Mouse (Mus musculus) liver, embryonic 13.5 days (tissue): ENCODE data around the gene Gm9913. TPM values are rescaled to one million over a fixed set of nuclear protein-coding genes. Genes with fewer than 3 reads are reported as not detected.
A peak's percentile ranks its signal among the peaks of the same experiment; 100 is the strongest.

ENCODE experiments used
- ATAC-seq: fragments of 200-750 bp; cut with Nextera tagmentation; 2 replicates; pipeline ENCODE4 v1.8.0; 2017; ENCODE audit warnings: low read depth, mild to moderate bottlenecking, moderate number of reproducible peaks, moderate library complexity
- DNase-seq: peaks from one replicate; pipeline ENCODE4 v3.0.0; 2022
- H3K27ac ChIP-seq: fragments of 300-500 bp; sonication (generic); 2 replicates; pipeline ENCODE4 v1.5.1; 2015; ENCODE audit warnings: moderate library complexity, mild to moderate bottlenecking, inconsistent platforms
- H3K27me3 ChIP-seq: fragments of 300-500 bp; sonication (generic); 2 replicates; pipeline ENCODE4 v1.6.1; 2015; ENCODE audit warnings: mild to moderate bottlenecking, inconsistent platforms
- H3K36me3 ChIP-seq: fragments of 300-500 bp; sonication (generic); 2 replicates; pipeline ENCODE4 v1.6.1; 2015; ENCODE audit warnings: mild to moderate bottlenecking, inconsistent platforms
- H3K4me1 ChIP-seq: fragments of 300-500 bp; sonication (generic); replicated peaks from 2 replicates; pipeline ENCODE4 v1.6.1; 2015; ENCODE audit warnings: inconsistent platforms
- H3K4me2 ChIP-seq: fragments of 300-500 bp; sonication (generic); 2 replicates; pipeline ENCODE4 v1.6.1; 2015; ENCODE audit warnings: inconsistent platforms, mild to moderate bottlenecking, moderate library complexity
- H3K4me3 ChIP-seq: fragments of 300-500 bp; sonication (generic); replicated peaks from 2 replicates; pipeline ENCODE4 v1.5.1; 2015; ENCODE audit warnings: mild to moderate bottlenecking, inconsistent platforms
- H3K9ac ChIP-seq: fragments of 300-500 bp; sonication (generic); 2 replicates; pipeline ENCODE4 v1.6.1; 2015; ENCODE audit warnings: mild to moderate bottlenecking, inconsistent platforms
- H3K9me3 ChIP-seq: fragments of 300-500 bp; sonication (generic); replicated peaks from 2 replicates; pipeline ENCODE4 v1.6.1; 2016; ENCODE audit warnings: inconsistent platforms
- WGBS: fragments of 180-500 bp; shearing (Covaris S2); methylation state at CpG from one replicate; pipeline ENCODE4 v1.1.7; 2015; ENCODE audit not compliant: insufficient replicate concordance; 5-methylcytosine and 5-hydroxymethylcytosine counted together
- polyA plus RNA-seq: library from polyadenylated mRNA; unstranded; fragments of >200 nt; fragmentation: Nextera tagmentation; extraction: Ambion mirVana; gene quantifications from 2 replicates; pipeline ENCODE4 v1.2.1, GENCODE M21; 2015

Gene Gm9913
- polyA plus RNA-seq, 1 experiment from 2014 or later, result not detected

DNA sequence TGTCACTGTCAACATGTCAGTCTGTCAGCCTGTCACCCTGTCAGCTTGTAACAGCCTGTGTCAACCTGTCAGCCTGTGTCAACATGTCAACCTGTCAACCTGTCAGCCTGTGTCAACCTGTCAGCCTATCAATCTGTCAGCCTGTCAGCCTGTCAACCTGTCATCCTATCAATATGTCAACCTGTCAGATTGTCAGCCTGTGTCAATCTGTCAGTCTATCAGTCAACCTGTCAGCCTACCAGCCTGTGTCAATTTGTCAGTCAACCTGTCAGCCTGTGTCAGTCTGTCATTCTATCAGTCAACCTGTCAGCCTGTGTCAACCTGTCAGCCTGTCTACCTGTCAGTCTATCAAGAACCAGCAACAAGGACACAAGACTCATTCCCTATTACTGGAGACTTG, 3.4 kb upstream of the Gm9913 start:
- no peak for DNase-seq
- Histone ChIP-seq H3K27ac (no peak overlapping the region), H3K9ac (no peak overlapping the region), H3K4me3 (no peak overlapping the region), H3K9me3 (no peaks in the 10 kb centered on the region), H3K4me1 (peaks cover under 1% of the 10 kb centered on the region), H3K36me3 (no peaks in the 10 kb centered on the region), H3K4me2 (no peak overlapping the region), H3K27me3 (peaks cover 33% of the 10 kb centered on the region)
- no peak for ATAC-seq

- Histone ChIP-seq H3K36me3 (no peaks in the 10 kb centered on the region), H3K9me3 (no peaks in the 10 kb centered on the region), H3K4me3 (peak overlapping the region; percentile 48), H3K27me3 (peaks cover 67% of the 10 kb centered on the region), H3K27ac (no peak overlapping the region), H3K4me1 (peaks cover 4% of the 10 kb centered on the region), H3K9ac (peak overlapping the region; percentile 1; the same call in 1 of the 2 replicates), H3K4me2 (peak overlapping the region; percentile 52)
- DNase-seq, result no peak
- WGBS, result 1% methylated on average over 48 of the region's 48 CpGs
- 0 out of 2 replicates have a peak, but pooled peaks have one; percentile 20 for ATAC-seq
Measured at GRCm38 (mm10) chr2:125505746-125506315, 942 bp downstream of the Gm9913 start.

GRCm38 (mm10) chr2:125506316-125507054, 1.6 kb downstream of the Gm9913 start:
- no peak for DNase-seq
- H3K9ac ChIP-seq, result 0 out of 2 replicates have a peak overlapping the region, but pooled peaks have one; percentile 1
- H3K9me3 ChIP-seq, result no peaks in the 10 kb centered on the region
- H3K4me2 ChIP-seq, result peak overlapping the region; percentile 52
- H3K27ac ChIP-seq, result no peak overlapping the region
- peak overlapping the region; percentile 48 for H3K4me3 ChIP-seq
- peaks cover 67% of the 10 kb centered on the region for H3K27me3 ChIP-seq
- 6% methylated on average over 37 of the region's 37 CpGs for WGBS
- ATAC-seq, result no peak
- H3K4me1 ChIP-seq, result peaks cover 4% of the 10 kb centered on the region
- H3K36me3 ChIP-seq, result no peaks in the 10 kb centered on the region

- H3K4me3 ChIP-seq, result peak within 1 kb of the TSS; percentile 48; the same call in 1 of the 2 replicates
- H3K9me3 ChIP-seq, result no peaks in the 10 kb centered on the region
- DNase-seq (no peak), ATAC-seq (no peak)
- peaks cover 4% of the 10 kb centered on the region for H3K4me1 ChIP-seq
- 66% methylated on average over 4 of the region's 4 CpGs for WGBS
- peaks cover 64% of the 10 kb centered on the region for H3K27me3 ChIP-seq
- H3K4me2 ChIP-seq, result peak within 1 kb of the TSS; percentile 52
- H3K9ac ChIP-seq, result no peak within 1 kb of the TSS
- no peak within 1 kb of the TSS for H3K27ac ChIP-seq
- H3K36me3 ChIP-seq, result no peaks in the 10 kb centered on the region
Measured at GRCm38 (mm10) chr2:125507893-125508292, 3.0 kb downstream of the Gm9913 start, which contains the start of gene Fbn1. Fbn1 (minus strand) TSS chr2:125507993.

GRCm38 (mm10) chr2:125508381-125508780, 3.5 kb downstream of the Gm9913 start:
- 73% methylated on average over 5 of the region's 5 CpGs for WGBS

DNA sequence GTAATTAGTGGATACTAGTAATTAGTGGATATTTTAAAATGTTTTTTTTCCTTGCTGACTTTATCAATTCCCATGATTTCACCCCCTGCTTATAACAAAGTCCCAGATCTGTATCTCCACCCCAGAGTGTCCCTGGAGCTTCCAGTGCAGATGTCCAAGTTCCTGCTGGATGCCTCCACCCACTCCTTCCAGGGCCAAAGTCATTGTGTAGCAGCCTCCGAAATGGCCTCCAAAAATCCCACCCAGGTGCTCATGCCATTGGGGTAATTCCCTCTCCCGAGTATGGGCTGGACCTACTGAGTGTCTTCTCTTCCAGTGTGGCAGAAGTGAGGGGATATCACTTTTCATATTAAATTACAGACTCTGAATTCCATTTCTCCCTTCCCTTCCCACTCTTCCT, 5.9 kb downstream of the Gm9913 start:
- H3K4me2 ChIP-seq, result no peak overlapping the region
- H3K9ac ChIP-seq, result no peak overlapping the region
- WGBS, result 61% methylated on average over 2 of the region's 2 CpGs
- no peak overlapping the region for H3K27ac ChIP-seq
- H3K36me3 ChIP-seq, result no peaks in the 10 kb centered on the region
- H3K4me1 ChIP-seq, result peaks cover 12% of the 10 kb centered on the region
- H3K9me3 ChIP-seq, result no peaks in the 10 kb centered on the region
- H3K27me3 ChIP-seq, result peaks cover 49% of the 10 kb centered on the region
- no peak overlapping the region for H3K4me3 ChIP-seq
- DNase-seq (no peak), ATAC-seq (no peak)

More at GRCm38 (mm10) chr2:125508381-125508780, 3.5 kb downstream of the Gm9913 start:
- H3K36me3 ChIP-seq, result no peaks in the 10 kb centered on the region
- H3K9ac ChIP-seq, result no peak overlapping the region
- H3K4me2 ChIP-seq, result no peak overlapping the region
- ATAC-seq (no peak), DNase-seq (no peak)
- peaks cover 4% of the 10 kb centered on the region for H3K4me1 ChIP-seq
- H3K27ac ChIP-seq, result no peak overlapping the region
- H3K27me3 ChIP-seq, result peaks cover 61% of the 10 kb centered on the region
- no peak overlapping the region for H3K4me3 ChIP-seq
- no peaks in the 10 kb centered on the region for H3K9me3 ChIP-seq

GRCm38 (mm10) chr2:125511898-125512297, 7.0 kb downstream of the Gm9913 start:
- no peak for ATAC-seq
- Histone ChIP-seq H3K4me1 (peaks cover 18% of the 10 kb centered on the region), H3K36me3 (no peaks in the 10 kb centered on the region), H3K4me3 (no peak overlapping the region), H3K9me3 (no peaks in the 10 kb centered on the region), H3K27me3 (peaks cover 37% of the 10 kb centered on the region), H3K4me2 (no peak overlapping the region), H3K9ac (no peak overlapping the region), H3K27ac (no peak overlapping the region)
- 58% methylated on average over 4 of the region's 4 CpGs for WGBS
- no peak for DNase-seq

GRCm38 (mm10) chr2:125512544-125512943, 7.7 kb downstream of the Gm9913 start:
- Histone ChIP-seq H3K27me3 (peaks cover 31% of the 10 kb centered on the region), H3K36me3 (no peaks in the 10 kb centered on the region), H3K4me2 (no peak overlapping the region), H3K9ac (no peak overlapping the region), H3K9me3 (no peaks in the 10 kb centered on the region), H3K4me3 (no peak overlapping the region), H3K4me1 (peaks cover 18% of the 10 kb centered on the region), H3K27ac (no peak overlapping the region)
- WGBS, result 74% methylated on average over 4 of the region's 4 CpGs
- no peak for DNase-seq
- no peak for ATAC-seq

- peaks cover 13% of the 10 kb centered on the region for H3K27me3 ChIP-seq
- H3K36me3 ChIP-seq, result no peaks in the 10 kb centered on the region
- DNase-seq (no peak), ATAC-seq (no peak)
- no peaks in the 10 kb centered on the region for H3K9me3 ChIP-seq
- peaks cover 18% of the 10 kb centered on the region for H3K4me1 ChIP-seq
- no peak overlapping the region for H3K9ac ChIP-seq
- H3K4me3 ChIP-seq, result no peak overlapping the region
- no peak overlapping the region for H3K4me2 ChIP-seq
- no peak overlapping the region for H3K27ac ChIP-seq
- WGBS, result 54% methylated on average over 3 of the region's 3 CpGs
Measured at GRCm38 (mm10) chr2:125514391-125514790, 9.5 kb downstream of the Gm9913 start.

DNA sequence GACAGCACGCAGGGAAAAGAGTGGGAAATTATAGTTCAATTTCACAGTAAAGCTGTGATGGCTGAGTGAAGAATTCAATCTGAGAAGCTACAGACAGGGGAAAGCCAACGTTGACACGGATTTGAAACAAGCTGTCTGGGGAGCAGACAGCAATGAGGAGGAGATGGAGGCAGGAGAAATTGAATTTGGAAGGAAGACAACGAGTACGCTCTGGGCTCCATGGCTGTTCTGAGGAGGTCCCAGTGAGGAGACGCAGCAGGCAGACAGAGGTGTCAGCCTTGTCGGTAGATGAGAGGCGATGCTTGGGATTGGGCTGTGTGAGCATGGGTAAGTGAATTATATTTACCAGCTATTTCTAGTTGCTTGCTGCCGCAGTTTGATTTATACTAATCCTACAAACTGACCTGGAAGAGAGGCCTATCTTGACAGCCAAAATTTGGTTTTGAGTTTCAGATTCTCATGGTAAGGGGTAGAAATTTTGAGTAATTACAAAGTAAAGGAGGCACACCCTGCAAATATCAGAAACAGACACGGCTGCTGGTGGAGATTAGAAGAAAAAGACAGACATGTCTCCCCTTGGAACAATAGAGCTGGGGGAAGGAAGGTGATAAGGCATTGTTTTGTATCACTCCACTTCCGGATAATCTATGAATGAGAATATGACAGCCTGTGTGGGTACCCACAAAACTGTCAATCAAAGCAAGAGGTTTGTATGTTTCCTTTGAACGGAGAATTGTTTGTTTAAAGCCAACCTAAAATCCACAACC, 10.6 kb downstream of the Gm9913 start:
- ATAC-seq (peak; percentile 70), DNase-seq (no peak)
- Histone ChIP-seq H3K4me2 (no peak overlapping the region), H3K36me3 (no peaks in the 10 kb centered on the region), H3K9me3 (no peaks in the 10 kb centered on the region), H3K4me1 (peaks cover 18% of the 10 kb centered on the region), H3K27me3 (0 out of 2 replicates have a peak, but pooled peaks cover 6% of the 10 kb centered on the region), H3K9ac (no peak overlapping the region), H3K4me3 (no peak overlapping the region), H3K27ac (no peak overlapping the region)
- 31% methylated on average over 12 of the region's 12 CpGs for WGBS

- WGBS, result 3% methylated on average over 4 of the region's 4 CpGs
- Histone ChIP-seq H3K4me1 (peaks cover 18% of the 10 kb centered on the region), H3K27ac (no peak overlapping the region), H3K4me3 (no peak overlapping the region), H3K9ac (no peak overlapping the region), H3K27me3 (0 out of 2 replicates have a peak, but pooled peaks cover 6% of the 10 kb centered on the region), H3K36me3 (no peaks in the 10 kb centered on the region), H3K9me3 (no peaks in the 10 kb centered on the region), H3K4me2 (no peak overlapping the region)
- DNase-seq, result peak; percentile 38
- peak; percentile 84 for ATAC-seq
Measured at GRCm38 (mm10) chr2:125516594-125516993, 11.7 kb downstream of the Gm9913 start.
